Mouse (Mus musculus): Measurements from ENCODE around the gene Deaf1.
A peak's percentile ranks its signal among the peaks of the same experiment; 100 is the strongest.

The Deaf1 gene

GRCm38 (mm10) chr7:141327469-141328372 lies at the start of gene Deaf1, which contains the start of gene Tmem80:
TSS of gene Deaf1 (minus strand) at chr7:141327690.
TSS of gene Tmem80 (plus strand) at chr7:141327739.
- DNase-seq (ENCODE audit: low spot score in 2 of 2) = peak; percentile 98 to 100

- DNase-seq (ENCODE audit: low spot score in 2 of 2) = no peak
Measured at GRCm38 (mm10) chr7:141374399-141374798, 46.9 kb upstream of the Deaf1 start.

GRCm38 (mm10) chr7:141373611-141374010 lies 46.1 kb upstream of the Deaf1 start:
- DNase-seq (ENCODE audit: low spot score in 2 of 2) = no peak

- DNase-seq (ENCODE audit: low spot score in 2 of 2) = no peak
Measured at GRCm38 (mm10) chr7:141371942-141372595, 44.6 kb upstream of the Deaf1 start.

GRCm38 (mm10) chr7:141369918-141370317 lies 42.4 kb upstream of the Deaf1 start:
- no peak for DNase-seq (ENCODE audit: low spot score in 2 of 2)

GRCm38 (mm10) chr7:141367358-141367757 lies 39.9 kb upstream of the Deaf1 start:
- no peak for DNase-seq (ENCODE audit: low spot score in 2 of 2)

GRCm38 (mm10) chr7:141365049-141365445 lies 37.6 kb upstream of the Deaf1 start:
- no peak for DNase-seq (ENCODE audit: low spot score in 2 of 2)

GRCm38 (mm10) chr7:141364349-141365048 lies 37.0 kb upstream of the Deaf1 start:
- no peak for DNase-seq (ENCODE audit: low spot score in 2 of 2)

- no peak for DNase-seq (ENCODE audit: low spot score in 2 of 2)
Measured at GRCm38 (mm10) chr7:141363752-141364125, 36.2 kb upstream of the Deaf1 start.

- DNase-seq (ENCODE audit: low spot score in 2 of 2) = peak; percentile 74 to 86
Measured at GRCm38 (mm10) chr7:141363106-141363751, 35.7 kb upstream of the Deaf1 start.

- DNase-seq (ENCODE audit: low spot score in 2 of 2) = no peak
Measured at GRCm38 (mm10) chr7:141361510-141361909, 34.0 kb upstream of the Deaf1 start.

GRCm38 (mm10) chr7:141356971-141357370 lies 29.5 kb upstream of the Deaf1 start:
- DNase-seq (ENCODE audit: low spot score in 2 of 2) = no peak

- DNase-seq (ENCODE audit: low spot score in 2 of 2) = no peak
Measured at GRCm38 (mm10) chr7:141355626-141356326, 28.3 kb upstream of the Deaf1 start.

- DNase-seq (ENCODE audit: low spot score in 2 of 2) = no peak
Measured at GRCm38 (mm10) chr7:141355051-141355450, 27.6 kb upstream of the Deaf1 start.

- no peak for DNase-seq (ENCODE audit: low spot score in 2 of 2)
Measured at GRCm38 (mm10) chr7:141351061-141351460, 23.6 kb upstream of the Deaf1 start.

- DNase-seq (ENCODE audit: low spot score in 2 of 2) = no peak
Measured at GRCm38 (mm10) chr7:141344787-141345186, 17.3 kb upstream of the Deaf1 start.

- no peak for DNase-seq (ENCODE audit: low spot score in 2 of 2)
Measured at GRCm38 (mm10) chr7:141343696-141344095, 16.2 kb upstream of the Deaf1 start.

GRCm38 (mm10) chr7:141343230-141343629 lies 15.7 kb upstream of the Deaf1 start:
- DNase-seq (ENCODE audit: low spot score in 2 of 2) = no peak

GRCm38 (mm10) chr7:141341689-141342226 lies 14.3 kb upstream of the Deaf1 start:
- DNase-seq (ENCODE audit: low spot score in 2 of 2) = no peak

GRCm38 (mm10) chr7:141340476-141340875 lies 13.0 kb upstream of the Deaf1 start:
- DNase-seq (ENCODE audit: low spot score in 2 of 2) = no peak

GRCm38 (mm10) chr7:141340023-141340422 lies 12.5 kb upstream of the Deaf1 start:
- no peak for DNase-seq (ENCODE audit: low spot score in 2 of 2)

All from frontal cortex, postnatal 36 days (tissue).